Mouse (Mus musculus) hindbrain, postnatal 0 days (tissue): Measurements from ENCODE around the gene Sdr42e1. TPM values are rescaled to one million over a fixed set of nuclear protein-coding genes. Genes with fewer than 3 reads are reported as not detected.

Experiments
- ATAC-seq: fragments of 200-750 bp; cut with Nextera tagmentation; 2 replicates; pipeline ENCODE4 v1.8.0; 2017; ENCODE audit warnings: mild to moderate bottlenecking, moderate TSS enrichment, moderate library complexity
- DNase-seq: peaks from one replicate; pipeline ENCODE4 v3.0.0-alpha.2; 2015; ENCODE audit warnings: low spot score
- H3K27ac ChIP-seq: fragments of 300-500 bp; sonication (generic); 2 replicates; pipeline ENCODE4 v1.5.1; 2014; ENCODE audit warnings: mild to moderate bottlenecking
- H3K27me3 ChIP-seq: fragments of 300-500 bp; sonication (generic); 2 replicates; pipeline ENCODE4 v1.6.1; 2014; ENCODE audit warnings: low read length, mixed read lengths; ENCODE audit not compliant: insufficient read depth
- H3K36me3 ChIP-seq: fragments of 300-500 bp; sonication (generic); 2 replicates; pipeline ENCODE4 v1.6.1; 2014; ENCODE audit warnings: low read length, mixed read lengths; ENCODE audit not compliant: insufficient read depth
- H3K4me1 ChIP-seq: fragments of 300-500 bp; sonication (generic); 2 replicates; pipeline ENCODE4 v1.6.1; 2014; ENCODE audit warnings: antibody characterized with exemption, low read length, mixed read lengths; ENCODE audit not compliant: insufficient read depth
- H3K4me2 ChIP-seq: fragments of 300-500 bp; sonication (generic); 2 replicates; pipeline ENCODE4 v1.6.1; 2014; ENCODE audit warnings: low read depth, mild to moderate bottlenecking, low read length, moderate library complexity, mixed read lengths
- H3K4me3 ChIP-seq: fragments of 300-500 bp; sonication (generic); 2 replicates; pipeline ENCODE4 v1.5.1; 2014; ENCODE audit warnings: low read length
- H3K9ac ChIP-seq: fragments of 300-500 bp; sonication (generic); replicated peaks from 2 replicates; pipeline ENCODE4 v1.6.1; 2014; ENCODE audit warnings: mild to moderate bottlenecking, low read length, moderate library complexity, mixed read lengths
- H3K9me3 ChIP-seq: fragments of 300-500 bp; sonication (generic); 2 replicates; pipeline ENCODE4 v1.6.1; 2016; ENCODE audit warnings: low read length, mixed read lengths
- CTCF ChIP-seq: IDR thresholded peaks from 2 replicates; pipeline ENCODE4 v1.5.1; 2016; ENCODE audit warnings: antibody characterized with exemption, control low read depth, low read depth
- WGBS: fragments of 180-500 bp; shearing (Covaris S2); extraction: QIAGEN DNeasy Blood & Tissue Kit; methylation state at CpG from one replicate; pipeline ENCODE4 v1.1.7; 2014; 5-methylcytosine and 5-hydroxymethylcytosine counted together
- polyA plus RNA-seq: library from polyadenylated mRNA; unstranded; fragments of >200 nt; fragmentation: Nextera tagmentation; extraction: Ambion mirVana; gene quantifications from 2 replicates; pipeline ENCODE4 v1.2.1, GENCODE M21; 2015
- total RNA-seq: library from RNA; depleted of rRNA; stranded (reverse); fragments of >200 nt; gene quantifications from 2 replicates; pipeline ENCODE4 v1.2.3, GENCODE M21; 2014; rRNA removed

Gene Sdr42e1
- total RNA-seq (5.1 and 9.4 TPM in 2 replicates), polyA plus RNA-seq (2.6 and 2.8 TPM in 2 replicates)

DNA sequence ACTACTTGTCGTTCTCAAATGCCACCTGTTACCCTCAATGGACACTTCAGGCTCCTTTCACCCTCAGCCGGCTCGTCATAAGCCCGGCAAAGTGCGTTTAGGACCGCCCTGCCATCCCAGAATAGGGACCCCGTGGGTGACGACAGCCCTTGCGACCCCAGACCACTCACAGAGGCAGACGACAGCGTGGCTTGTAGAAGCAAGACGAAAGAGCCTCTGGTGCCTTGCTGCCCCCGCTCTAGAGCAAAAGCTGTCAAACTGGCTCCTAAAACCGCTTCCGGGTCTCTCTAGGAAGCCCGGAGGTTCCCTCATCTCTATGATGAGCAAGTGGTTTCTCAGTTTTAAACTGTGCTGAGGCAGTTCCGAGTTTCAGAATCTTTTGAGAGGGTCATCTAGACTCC lies at the start of gene Sdr42e1:
Gene Sdr42e1, minus strand, starts transcription at position 260 of the 401 bp plus-strand sequence.
- 15% methylated on average over 17 of the region's 17 CpGs for WGBS

GRCm38 (mm10) chr8:117718152-117718860 lies 44.8 kb upstream of the Sdr42e1 start:
- DNase-seq: no peak
- no peak overlapping the region for H3K9ac ChIP-seq
- no peak for ATAC-seq
- H3K9me3 ChIP-seq: no peaks in the 10 kb centered on the region
- no peak for TF ChIP-seq CTCF
- no peak overlapping the region for H3K4me3 ChIP-seq
- H3K27me3 ChIP-seq: no peaks in the 10 kb centered on the region
- WGBS: 75% methylated on average over 14 of the region's 14 CpGs
- no peaks in the 10 kb centered on the region for H3K4me1 ChIP-seq
- no peak overlapping the region for H3K27ac ChIP-seq
- H3K4me2 ChIP-seq: no peak overlapping the region
- no peaks in the 10 kb centered on the region for H3K36me3 ChIP-seq

More for the DNA sequence above, at the start of gene Sdr42e1:
- H3K9ac ChIP-seq: peak within 1 kb of the TSS; percentile 43; the same call in 1 of the 2 replicates
- ATAC-seq (no peak), DNase-seq (peak; percentile 67)
- no peaks in the 10 kb centered on the region for H3K36me3 ChIP-seq
- no peak within 1 kb of the TSS for H3K27ac ChIP-seq
- H3K9me3 ChIP-seq: no peaks in the 10 kb centered on the region
- H3K4me2 ChIP-seq: peak within 1 kb of the TSS; percentile 80
- peak within 1 kb of the TSS; percentile 49 for H3K4me3 ChIP-seq
- H3K27me3 ChIP-seq: no peaks in the 10 kb centered on the region
- no peaks in the 10 kb centered on the region for H3K4me1 ChIP-seq
- TF ChIP-seq CTCF: no peak

DNA sequence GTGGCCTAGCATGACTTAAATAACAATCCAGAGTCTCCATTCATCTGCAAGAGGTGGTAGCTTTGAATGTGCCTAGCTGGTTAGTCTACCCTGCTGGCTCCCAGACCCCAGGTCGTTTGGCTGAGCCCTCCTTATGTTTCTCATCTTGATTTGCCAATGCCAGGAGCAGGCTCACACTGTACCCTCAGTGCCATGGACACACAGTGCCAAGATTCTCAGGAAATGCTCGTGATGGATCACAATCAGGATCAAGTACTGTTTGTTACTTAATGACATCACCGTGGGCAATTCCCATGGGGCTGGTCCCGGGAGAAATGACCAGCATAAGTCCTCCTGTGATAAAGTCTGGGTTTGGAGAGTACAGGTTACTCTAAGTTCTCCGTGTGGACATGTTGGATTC lies 42.4 kb upstream of the Sdr42e1 start:
- Histone ChIP-seq H3K4me2 (no peak overlapping the region), H3K27me3 (no peaks in the 10 kb centered on the region), H3K27ac (no peak overlapping the region), H3K4me1 (no peaks in the 10 kb centered on the region), H3K9ac (no peak overlapping the region), H3K9me3 (no peaks in the 10 kb centered on the region), H3K36me3 (no peaks in the 10 kb centered on the region), H3K4me3 (no peak overlapping the region)
- DNase-seq: no peak
- ATAC-seq: no peak
- 73% methylated on average over 5 of the region's 5 CpGs for WGBS
- TF ChIP-seq CTCF: no peak

DNA sequence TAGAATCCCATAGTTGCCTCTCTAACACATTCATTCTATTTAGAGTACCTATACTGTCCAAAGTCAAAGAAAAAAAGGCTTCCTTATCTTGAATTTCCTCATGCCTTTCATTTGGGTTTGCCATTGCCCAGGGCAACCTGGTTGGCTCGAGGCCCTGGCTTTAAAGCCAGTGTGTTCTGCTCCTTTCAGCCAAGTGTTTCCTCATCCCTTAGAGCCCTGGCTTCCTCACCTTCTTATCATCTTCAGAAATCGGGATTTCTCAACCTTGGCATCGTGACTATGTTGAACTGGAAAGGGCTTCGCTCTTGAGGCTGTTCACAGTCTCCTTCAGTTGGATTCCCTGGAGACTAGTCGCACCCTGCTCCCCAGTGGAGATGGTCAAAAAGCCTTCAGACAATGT lies 41.1 kb upstream of the Sdr42e1 start:
- H3K36me3 ChIP-seq: no peaks in the 10 kb centered on the region
- no peak for TF ChIP-seq CTCF
- ATAC-seq: no peak
- H3K27me3 ChIP-seq: no peaks in the 10 kb centered on the region
- no peak for DNase-seq
- 85% methylated on average over 5 of the region's 5 CpGs for WGBS
- no peak overlapping the region for H3K4me3 ChIP-seq
- no peaks in the 10 kb centered on the region for H3K9me3 ChIP-seq
- H3K4me1 ChIP-seq: no peaks in the 10 kb centered on the region
- H3K9ac ChIP-seq: no peak overlapping the region
- no peak overlapping the region for H3K27ac ChIP-seq
- H3K4me2 ChIP-seq: no peak overlapping the region

GRCm38 (mm10) chr8:117712226-117712625 lies 38.7 kb upstream of the Sdr42e1 start:
- 15% methylated on average over 5 of the region's 5 CpGs for WGBS

GRCm38 (mm10) chr8:117706141-117706540 lies 32.7 kb upstream of the Sdr42e1 start:
- Histone ChIP-seq H3K27ac (no peak overlapping the region), H3K36me3 (no peaks in the 10 kb centered on the region), H3K4me3 (no peak overlapping the region), H3K27me3 (no peaks in the 10 kb centered on the region), H3K9me3 (no peaks in the 10 kb centered on the region), H3K9ac (no peak overlapping the region), H3K4me1 (peaks cover 5% of the 10 kb centered on the region; the same call in 1 of the 2 replicates), H3K4me2 (no peak overlapping the region)
- no peak for TF ChIP-seq CTCF
- 89% methylated on average over 4 of the region's 4 CpGs for WGBS
- DNase-seq (no peak), ATAC-seq (no peak)

More at GRCm38 (mm10) chr8:117712226-117712625, 38.7 kb upstream of the Sdr42e1 start:
- no peak overlapping the region for H3K27ac ChIP-seq
- no peak overlapping the region for H3K4me2 ChIP-seq
- H3K4me3 ChIP-seq: no peak overlapping the region
- no peaks in the 10 kb centered on the region for H3K9me3 ChIP-seq
- no peak overlapping the region for H3K9ac ChIP-seq
- TF ChIP-seq CTCF: no peak
- no peaks in the 10 kb centered on the region for H3K4me1 ChIP-seq
- no peak for ATAC-seq
- H3K36me3 ChIP-seq: no peaks in the 10 kb centered on the region
- no peaks in the 10 kb centered on the region for H3K27me3 ChIP-seq
- DNase-seq: no peak

GRCm38 (mm10) chr8:117702701-117703100 lies 29.2 kb upstream of the Sdr42e1 start:
- no peaks in the 10 kb centered on the region for H3K9me3 ChIP-seq
- no peaks in the 10 kb centered on the region for H3K36me3 ChIP-seq
- no peak for ATAC-seq
- 52% methylated on average over 10 of the region's 10 CpGs for WGBS
- peaks cover 5% of the 10 kb centered on the region; the same call in 1 of the 2 replicates for H3K4me1 ChIP-seq
- H3K27ac ChIP-seq: no peak overlapping the region
- no peak for TF ChIP-seq CTCF
- H3K27me3 ChIP-seq: no peaks in the 10 kb centered on the region
- no peak overlapping the region for H3K9ac ChIP-seq
- H3K4me2 ChIP-seq: no peak overlapping the region
- peak; percentile 20 for DNase-seq
- H3K4me3 ChIP-seq: no peak overlapping the region
